Comparison of ENCODE assay signal across 22 mouse cellular contexts in the genomic region with DNA sequence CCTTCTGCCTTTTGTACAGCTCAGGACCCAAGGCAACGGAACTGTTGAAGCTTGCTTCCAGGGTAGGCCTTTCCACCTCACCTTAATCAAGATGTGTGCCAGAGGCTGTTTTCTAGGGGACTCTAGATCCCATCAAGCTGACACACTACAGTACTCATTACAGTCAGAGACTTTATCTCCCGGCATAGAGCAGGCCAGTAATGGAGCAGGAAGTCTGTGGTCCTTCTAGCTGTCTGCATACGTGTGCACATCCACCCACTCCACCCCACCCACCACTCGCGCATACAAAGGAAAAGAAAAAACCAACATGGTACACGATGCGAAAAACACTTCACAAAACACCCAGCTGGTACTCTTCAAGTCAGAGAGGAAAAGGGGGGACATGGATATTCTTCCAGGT. TPM values are rescaled to one million over a fixed set of nuclear protein-coding genes. Genes with fewer than 3 reads are reported as not detected.
DNase-seq lines count a peak whose midpoint lies in the region; ATAC-seq lines count a peak whose summit lies in the region.
"Had no signal": no experiment of that assay in that cellular context is flagged by ENCODE, and none has a peak within 500 bp of the region (broad histone marks: within the 10 kb centered on the region; RNA-seq: fewer than 3 reads in every experiment).

No protein-coding gene starts in this region.

- no peak for ATAC-seq in midbrain, embryonic 11.5 days (ENCODE audit: low FRiP score)
- no peak for ATAC-seq in midbrain, embryonic 13.5 days
- ATAC-seq: forebrain, embryonic 15.5 days had no signal

- H3K4me2 ChIP-seq in midbrain, embryonic 11.5 days, result no peak overlapping the region
- no peak overlapping the region for H3K4me2 ChIP-seq in midbrain, embryonic 13.5 days (replicated peaks)
- H3K4me2 ChIP-seq: embryonic facial prominence, embryonic 13.5 days; forebrain, embryonic 15.5 days; heart, embryonic 13.5 days; hindbrain, embryonic 12.5 days had no signal

- H3K27me3 ChIP-seq in midbrain, embryonic 11.5 days (ENCODE audit: control insufficient read depth, insufficient read depth, low read length), result no peaks in the 10 kb centered on the region
- no peaks in the 10 kb centered on the region for H3K27me3 ChIP-seq in midbrain, embryonic 13.5 days
- H3K27me3 ChIP-seq: embryonic facial prominence, embryonic 13.5 days; forebrain, embryonic 15.5 days; heart, embryonic 13.5 days; hindbrain, embryonic 12.5 days had no signal

- H3K36me3 ChIP-seq in midbrain, embryonic 11.5 days (ENCODE audit: control insufficient read depth, insufficient read depth, low read length), result no peaks in the 10 kb centered on the region
- H3K36me3 ChIP-seq in midbrain, embryonic 13.5 days, result no peaks in the 10 kb centered on the region
- H3K36me3 ChIP-seq: embryonic facial prominence, embryonic 13.5 days; forebrain, embryonic 15.5 days; heart, embryonic 13.5 days; hindbrain, embryonic 12.5 days had no signal

- whole genome bisulfite sequencing in midbrain, embryonic 11.5 days, result 91% methylated on average over 7 of the region's 7 CpGs
- 91% methylated on average over 7 of the region's 7 CpGs for WGBS in midbrain, embryonic 13.5 days

- DNase-seq in midbrain, embryonic 11.5 days (ENCODE audit: low spot score, missing footprints), result peak; percentile 28
- peak; percentile 87 for DNase-seq in induced T-regulatory cell, adult 2 months (ENCODE audit: low read depth)
- DNase-seq in naive thymus-derived CD4-positive, alpha-beta T cell, adult 2 months (ENCODE audit: low read depth), result peak; percentile 83
- no peak for DNase-seq in gastrocnemius, postnatal 36 days
- no peak for DNase-seq in adrenal gland, adult 18-20 months (ENCODE audit: low spot score in 2 of 2)
- no peak for DNase-seq in urinary bladder, postnatal 4 days (ENCODE audit: low spot score in 2 of 2)
- DNase-seq in embryo, embryonic 11 days, result no peak
- DNase-seq: adrenal gland, adult 2 months; cerebellum, postnatal 25 days; gastrocnemius, postnatal 14 days; kidney, adult 11 months; lung, adult 18-20 months; retina, postnatal 1 day had no signal

- no peak overlapping the region for H3K27ac ChIP-seq in midbrain, embryonic 11.5 days (ENCODE audit: low read depth, low read length)
- H3K27ac ChIP-seq in midbrain, embryonic 13.5 days, result no peak overlapping the region
- H3K27ac ChIP-seq: embryonic facial prominence, embryonic 13.5 days; forebrain, embryonic 15.5 days; heart, embryonic 13.5 days; hindbrain, embryonic 12.5 days had no signal

- H3K9ac ChIP-seq in midbrain, embryonic 11.5 days (ENCODE audit: low read length), result no peak overlapping the region
- no peak overlapping the region for H3K9ac ChIP-seq in midbrain, embryonic 13.5 days (replicated peaks)
- H3K9ac ChIP-seq: embryonic facial prominence, embryonic 13.5 days; forebrain, embryonic 15.5 days; heart, embryonic 13.5 days; hindbrain, embryonic 12.5 days had no signal

- H3K4me3 ChIP-seq in midbrain, embryonic 11.5 days (ENCODE audit: low read depth, low read length), result no peak overlapping the region
- H3K4me3 ChIP-seq in midbrain, embryonic 13.5 days (replicated peaks), result no peak overlapping the region
- H3K4me3 ChIP-seq: embryonic facial prominence, embryonic 13.5 days; forebrain, embryonic 15.5 days; heart, embryonic 13.5 days; hindbrain, embryonic 12.5 days had no signal

- H3K4me1 ChIP-seq in midbrain, embryonic 11.5 days (ENCODE audit: control insufficient read depth, insufficient read depth, low read length), result no peaks in the 10 kb centered on the region
- H3K4me1 ChIP-seq in midbrain, embryonic 13.5 days (replicated peaks), result no peaks in the 10 kb centered on the region
- H3K4me1 ChIP-seq: forebrain, embryonic 15.5 days had no signal

- intact Hi-C loops in gastrocnemius, postnatal 36 days (cut with DNase I), result no loop called here

- no peaks in the 10 kb centered on the region for H3K9me3 ChIP-seq in midbrain, embryonic 11.5 days (ENCODE audit: control insufficient read depth, low read length)
- no peaks in the 10 kb centered on the region for H3K9me3 ChIP-seq in midbrain, embryonic 13.5 days
- H3K9me3 ChIP-seq: embryonic facial prominence, embryonic 13.5 days; forebrain, embryonic 15.5 days; heart, embryonic 13.5 days; hindbrain, embryonic 12.5 days had no signal

RNA-seq across cellular contexts. Expression of gene Spn, which starts 6.8 kb away (rescaled TPM):
- polyA plus RNA-seq in midbrain, embryonic 11.5 days (2014; fragmentation: Nextera tagmentation; extraction: Ambion mirVana), result 0.19 TPM in 1 of 2 replicates, not detected in the other
- 0.06 and 0.09 TPM in 2 replicates for polyA plus RNA-seq in midbrain, embryonic 13.5 days (2015; fragmentation: Nextera tagmentation; extraction: Ambion mirVana)
- under 1 TPM; 0.07 to 0.26 TPM for total RNA-seq in gastrocnemius, postnatal 36 days (2021)
- 1 to 10 TPM in 1 of 2 experiments, under 1 TPM in 1; 0.89 to 1.3 TPM for total RNA-seq in adrenal gland, adult 18-20 months (2021)
- polyA plus RNA-seq: forebrain, embryonic 15.5 days; hindbrain, embryonic 12.5 days had no signal

RNA-seq across cellular contexts. Expression of gene Qprt, which starts 22.4 kb away (rescaled TPM):
- 5.7 and 6.2 TPM in 2 replicates for polyA plus RNA-seq in midbrain, embryonic 11.5 days (2014; fragmentation: Nextera tagmentation; extraction: Ambion mirVana)
- 0.79 and 0.98 TPM in 2 replicates for polyA plus RNA-seq in midbrain, embryonic 13.5 days (2015; fragmentation: Nextera tagmentation; extraction: Ambion mirVana)
- total RNA-seq in gastrocnemius, postnatal 36 days (2021), result under 1 TPM; 0.15 to 0.76 TPM
- under 1 TPM; 0.30 to 0.51 TPM for total RNA-seq in adrenal gland, adult 18-20 months (2021)

RNA-seq across cellular contexts. Expression of gene Cd2bp2, which starts 51.4 kb away (rescaled TPM):
- 85.3 and 88.0 TPM in 2 replicates for polyA plus RNA-seq in midbrain, embryonic 11.5 days (2014; fragmentation: Nextera tagmentation; extraction: Ambion mirVana)
- 90.8 and 96.1 TPM in 2 replicates for polyA plus RNA-seq in midbrain, embryonic 13.5 days (2015; fragmentation: Nextera tagmentation; extraction: Ambion mirVana)
- 10 to 100 TPM; 24.1 to 28.0 TPM for total RNA-seq in gastrocnemius, postnatal 36 days (2021)
- total RNA-seq in adrenal gland, adult 18-20 months (2021), result 10 to 100 TPM; 51.6 to 62.3 TPM

RNA-seq across cellular contexts. Expression of gene AI467606, which starts 53.3 kb away (rescaled TPM):
- 1.3 and 1.7 TPM in 2 replicates for polyA plus RNA-seq in midbrain, embryonic 11.5 days (2014; fragmentation: Nextera tagmentation; extraction: Ambion mirVana)
- polyA plus RNA-seq in midbrain, embryonic 13.5 days (2015; fragmentation: Nextera tagmentation; extraction: Ambion mirVana), result 0.90 and 1.5 TPM in 2 replicates
- total RNA-seq in gastrocnemius, postnatal 36 days (2021), result under 1 TPM; 0.41 to 0.69 TPM
- 1 to 10 TPM in 1 of 2 experiments, under 1 TPM in 1; 0.96 to 1.6 TPM for total RNA-seq in adrenal gland, adult 18-20 months (2021)

RNA-seq across cellular contexts. Expression of gene Zg16, which starts 57.3 kb away (rescaled TPM):
- not detected in 2 replicates for polyA plus RNA-seq in midbrain, embryonic 11.5 days (2014; fragmentation: Nextera tagmentation; extraction: Ambion mirVana)
- polyA plus RNA-seq in midbrain, embryonic 13.5 days (2015; fragmentation: Nextera tagmentation; extraction: Ambion mirVana), result not detected in 2 replicates
- total RNA-seq in gastrocnemius, postnatal 36 days (2021), result not detected
- total RNA-seq in adrenal gland, adult 18-20 months (2021), result not detected
- total RNA-seq: adrenal gland, adult 2 months; gastrocnemius, postnatal 14 days; layer of hippocampus, adult 18-20 months; left cerebral cortex, postnatal 14 days had no signal
- polyA plus RNA-seq: embryonic facial prominence, embryonic 13.5 days; forebrain, embryonic 15.5 days; heart, embryonic 13.5 days; hindbrain, embryonic 12.5 days; neural tube, embryonic 11.5 days; stomach, embryonic 14.5 days had no signal

Comparison
In these comparisons a context has a peak if more than half of its experiments do, and no peak if none do; other contexts are left out.
1. DNase-seq: peak in midbrain, embryonic 11.5 days (single experiment), induced T-regulatory cell, adult 2 months (single experiment) and naive thymus-derived CD4-positive, alpha-beta T cell, adult 2 months (single experiment); none in gastrocnemius, postnatal 36 days (0 of 2), adrenal gland, adult 18-20 months (0 of 2), urinary bladder, postnatal 4 days (0 of 2) and embryo, embryonic 11 days (single experiment).